ENCODE assay signal across 7 mouse cellular contexts in genomic region chr11:4949256-4950044, GRCm38 (mm10). TPM values are rescaled to one million over a fixed set of nuclear protein-coding genes. Genes with fewer than 3 reads are reported as not detected.
DNase-seq lines count a peak whose midpoint lies in the region; ATAC-seq and TF ChIP-seq lines count a peak whose summit lies in the region.

No protein-coding gene starts in this region.

- H3K36me3 ChIP-seq in thymus, adult 2 months (ENCODE audit: control insufficient read depth, insufficient read depth, low read length), result no peaks in the 10 kb centered on the region
- H3K36me3 ChIP-seq in hindbrain, embryonic 14.5 days (replicated peaks; ENCODE audit: control insufficient read depth, insufficient read depth), result no peaks in the 10 kb centered on the region
- no peaks in the 10 kb centered on the region for H3K36me3 ChIP-seq in liver, embryonic 11.5 days (ENCODE audit: control insufficient read depth, insufficient read depth, low read length)
- H3K36me3 ChIP-seq in neural tube, embryonic 14.5 days (ENCODE audit: control insufficient read depth, insufficient read depth, low read length), result no peaks in the 10 kb centered on the region

- DNase-seq in thymus, adult 2 months, result peak; percentile 16
- DNase-seq in thymus, adult 18-20 months, result no peak
- peak; percentile 84 for DNase-seq in embryo, embryonic 11 days
- DNase-seq in hindbrain, embryonic 14.5 days (ENCODE audit: low spot score), result peak; percentile 70
- peak; percentile 80 for DNase-seq in liver, embryonic 11.5 days (ENCODE audit: low spot score)
- no peak for DNase-seq in cerebellum, adult 9-10 months

- TF ChIP-seq CTCF in thymus, adult 2 months (IDR thresholded peaks at IDR 0.05; ENCODE audit: borderline replicate concordance, control insufficient read depth, extremely low read depth, insufficient read depth, low read length, poor library complexity), result no peak

- peaks cover 14% of the 10 kb centered on the region for H3K4me1 ChIP-seq in thymus, adult 2 months (replicated peaks; ENCODE audit: control insufficient read depth, insufficient read depth, low read length)
- peaks cover 17% of the 10 kb centered on the region for H3K4me1 ChIP-seq in hindbrain, embryonic 14.5 days (replicated peaks; ENCODE audit: control insufficient read depth, insufficient read depth, low read length)
- peaks cover 18% of the 10 kb centered on the region for H3K4me1 ChIP-seq in liver, embryonic 11.5 days (replicated peaks; ENCODE audit: control insufficient read depth, insufficient read depth, low read length)
- H3K4me1 ChIP-seq in neural tube, embryonic 14.5 days (ENCODE audit: control insufficient read depth, insufficient read depth, low read length), result peaks cover 8% of the 10 kb centered on the region

- H3K4me3 ChIP-seq in thymus, adult 2 months (ENCODE audit: control insufficient read depth, insufficient read depth, low read length), result no peak overlapping the region
- H3K4me3 ChIP-seq in hindbrain, embryonic 14.5 days (replicated peaks; ENCODE audit: low read length), result peak overlapping the region; percentile 74
- H3K4me3 ChIP-seq in liver, embryonic 11.5 days (ENCODE audit: low read depth, low read length), result no peak overlapping the region
- peak overlapping the region; percentile 70 for H3K4me3 ChIP-seq in neural tube, embryonic 14.5 days (ENCODE audit: low read depth, low read length)

- H3K9me3 ChIP-seq in hindbrain, embryonic 14.5 days (ENCODE audit: control insufficient read depth, low read length), result no peaks in the 10 kb centered on the region
- no peaks in the 10 kb centered on the region for H3K9me3 ChIP-seq in liver, embryonic 11.5 days (ENCODE audit: control insufficient read depth, low read length)
- no peaks in the 10 kb centered on the region for H3K9me3 ChIP-seq in neural tube, embryonic 14.5 days (ENCODE audit: control insufficient read depth, low read length)

- peaks cover 6% of the 10 kb centered on the region; the same call in 1 of the 2 replicates for H3K27me3 ChIP-seq in thymus, adult 2 months (ENCODE audit: control insufficient read depth, insufficient read depth, low read length)
- H3K27me3 ChIP-seq in hindbrain, embryonic 14.5 days (ENCODE audit: control insufficient read depth, insufficient read depth, low read length), result peaks cover 81% of the 10 kb centered on the region
- H3K27me3 ChIP-seq in liver, embryonic 11.5 days (replicated peaks; ENCODE audit: control insufficient read depth, insufficient read depth, low read length), result peaks cover 92% of the 10 kb centered on the region
- peaks cover 62% of the 10 kb centered on the region for H3K27me3 ChIP-seq in neural tube, embryonic 14.5 days (ENCODE audit: control insufficient read depth, insufficient read depth, low read length)

- WGBS in thymus, adult 2 months, result 50% methylated on average over 23 of the region's 23 CpGs
- WGBS in hindbrain, embryonic 14.5 days, result 7% methylated on average over 23 of the region's 23 CpGs
- WGBS in liver, embryonic 11.5 days, result 6% methylated on average over 23 of the region's 23 CpGs
- WGBS in neural tube, embryonic 14.5 days, result 4% methylated on average over 23 of the region's 23 CpGs

- TF ChIP-seq POLR2A in thymus, adult 2 months (IDR thresholded peaks at IDR 0.05; ENCODE audit: control insufficient read depth, extremely low read depth, insufficient read depth, low read length, poor library complexity), result no peak

- peak overlapping the region; percentile 63 for H3K4me2 ChIP-seq in hindbrain, embryonic 14.5 days (replicated peaks)
- no peak overlapping the region for H3K4me2 ChIP-seq in liver, embryonic 11.5 days
- peak overlapping the region; percentile 70 for H3K4me2 ChIP-seq in neural tube, embryonic 14.5 days (ENCODE audit: low read depth, low read length)

- no peak for ATAC-seq in hindbrain, embryonic 14.5 days (ENCODE audit: low FRiP score)
- ATAC-seq in liver, embryonic 11.5 days (replicated peaks; ENCODE audit: low FRiP score), result no peak; the same call in 1 of the 2 replicates
- ATAC-seq in neural tube, embryonic 14.5 days (ENCODE audit: low read depth), result no peak

- no peak overlapping the region for H3K27ac ChIP-seq in thymus, adult 2 months (ENCODE audit: control insufficient read depth, insufficient read depth, low read length)
- H3K27ac ChIP-seq in hindbrain, embryonic 14.5 days, result no peak overlapping the region
- no peak overlapping the region for H3K27ac ChIP-seq in liver, embryonic 11.5 days (ENCODE audit: low read depth, low read length)
- H3K27ac ChIP-seq in neural tube, embryonic 14.5 days (ENCODE audit: low read depth, low read length), result no peak overlapping the region

- H3K9ac ChIP-seq in hindbrain, embryonic 14.5 days, result 0 out of 2 replicates have a peak overlapping the region, but pooled peaks have one; percentile 24
- no peak overlapping the region for H3K9ac ChIP-seq in liver, embryonic 11.5 days (ENCODE audit: low read depth, low read length)
- peak overlapping the region; percentile 85; the same call in 1 of the 2 replicates for H3K9ac ChIP-seq in neural tube, embryonic 14.5 days (replicated peaks; ENCODE audit: low read depth, low read length)

RNA-seq across cellular contexts. Expression of gene Nefh, which starts 1.6 kb away (rescaled TPM):
- polyA plus RNA-seq in thymus, adult 2 months (2012; rRNA removed), result 2.8 and 3.7 TPM in 2 replicates
- polyA plus RNA-seq in hindbrain, embryonic 14.5 days (2014; fragmentation: Nextera tagmentation; extraction: Ambion mirVana), result 11.8 and 17.9 TPM in 2 replicates
- polyA plus RNA-seq in liver, embryonic 11.5 days (2014; fragmentation: Nextera tagmentation; extraction: Ambion mirVana), result 0.90 and 1.1 TPM in 2 replicates
- polyA plus RNA-seq in neural tube, embryonic 14.5 days (2014; fragmentation: Nextera tagmentation; extraction: Ambion mirVana), result 17.5 and 19.2 TPM in 2 replicates

RNA-seq across cellular contexts. Expression of gene Ap1b1, which starts 37.2 kb away (rescaled TPM):
- polyA plus RNA-seq in thymus, adult 2 months (2012; rRNA removed), result 129 and 140 TPM in 2 replicates
- polyA plus RNA-seq in hindbrain, embryonic 14.5 days (2014; fragmentation: Nextera tagmentation; extraction: Ambion mirVana), result 91.7 and 99.9 TPM in 2 replicates
- 126 and 139 TPM in 2 replicates for polyA plus RNA-seq in liver, embryonic 11.5 days (2014; fragmentation: Nextera tagmentation; extraction: Ambion mirVana)
- 94.9 and 105 TPM in 2 replicates for polyA plus RNA-seq in neural tube, embryonic 14.5 days (2014; fragmentation: Nextera tagmentation; extraction: Ambion mirVana)

RNA-seq across cellular contexts. Expression of gene Thoc5, which starts 54.3 kb away (rescaled TPM):
- polyA plus RNA-seq in thymus, adult 2 months (2012; rRNA removed), result 27.3 and 28.5 TPM in 2 replicates
- polyA plus RNA-seq in hindbrain, embryonic 14.5 days (2014; fragmentation: Nextera tagmentation; extraction: Ambion mirVana), result 53.3 TPM in 2 replicates
- polyA plus RNA-seq in liver, embryonic 11.5 days (2014; fragmentation: Nextera tagmentation; extraction: Ambion mirVana), result 40.5 and 42.5 TPM in 2 replicates
- 53.2 and 56.4 TPM in 2 replicates for polyA plus RNA-seq in neural tube, embryonic 14.5 days (2014; fragmentation: Nextera tagmentation; extraction: Ambion mirVana)

Comparison
In these comparisons a context has a peak if more than half of its experiments do, and no peak if none do; other contexts are left out.
1. DNase-seq: peak in thymus, adult 2 months (single experiment), embryo, embryonic 11 days (single experiment), hindbrain, embryonic 14.5 days (single experiment) and liver, embryonic 11.5 days (single experiment); none in thymus, adult 18-20 months (0 of 2) and cerebellum, adult 9-10 months (single experiment).
2. H3K4me3 ChIP-seq: peak in hindbrain, embryonic 14.5 days (single experiment) and neural tube, embryonic 14.5 days (single experiment); none in thymus, adult 2 months (single experiment) and liver, embryonic 11.5 days (single experiment).